Mouse (Mus musculus): ENCODE data around the gene Vmn1r148. TPM values are rescaled to one million over a fixed set of nuclear protein-coding genes. Genes with fewer than 3 reads are reported as not detected.
"Not testable (repeated sequence)": the region's sequence is repeated elsewhere in the genome, so short reads cannot be mapped to it uniquely, and the experiment has no call there.

The Vmn1r148 gene
- polyA plus RNA-seq (2015; fragmentation: Nextera tagmentation; extraction: Ambion mirVana), result not detected in 2 replicates

GRCm38 (mm10) chr7:22413283-22413682 is at the start of gene Vmn1r148:
Vmn1r148 (plus strand) TSS chr7:22413583.
- not testable (repeated sequence) for ATAC-seq (replicated peaks); H3K27ac ChIP-seq (replicated peaks); H3K9ac ChIP-seq (replicated peaks); H3K9me3 ChIP-seq; H3K4me3 ChIP-seq; H3K27me3 ChIP-seq; H3K36me3 ChIP-seq; H3K4me2 ChIP-seq (replicated peaks); H3K4me1 ChIP-seq
- WGBS, result no CpG with 5 or more reads among the region's 3 CpGs

- not testable (repeated sequence) for ATAC-seq (replicated peaks); H3K9me3 ChIP-seq; H3K27ac ChIP-seq (replicated peaks); H3K4me2 ChIP-seq (replicated peaks); H3K36me3 ChIP-seq; H3K27me3 ChIP-seq; H3K4me1 ChIP-seq; H3K4me3 ChIP-seq; H3K9ac ChIP-seq (replicated peaks)
- no CpG with 5 or more reads among the region's 1 CpGs for WGBS
Measured at GRCm38 (mm10) chr7:22370939-22371338, 42.4 kb upstream of the Vmn1r148 start, which contains the start of gene Gm8660. Gm8660 (minus strand) TSS chr7:22371039.

DNA sequence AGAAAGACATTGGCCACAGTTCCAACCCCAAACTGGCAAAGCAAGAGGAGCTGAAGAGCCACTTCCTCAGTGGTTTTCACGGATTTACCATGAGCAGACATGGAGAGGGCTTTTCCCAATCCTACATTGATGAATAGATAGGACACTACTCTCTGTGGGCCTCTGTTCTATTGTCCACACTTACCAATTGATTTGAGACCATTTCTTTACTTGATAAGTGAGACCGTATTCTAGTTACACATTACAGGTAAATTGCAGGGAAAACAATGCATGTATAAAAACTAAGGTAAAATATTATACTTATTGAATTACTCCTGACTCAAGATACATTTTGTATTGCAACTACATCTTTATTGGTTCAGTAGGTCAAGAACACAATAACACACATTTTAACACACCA is 24.7 kb downstream of the Vmn1r148 start, which contains the start of gene Vmn1r149:
TSS of gene Vmn1r149 (minus strand) at position 101 of the 400 bp plus-strand sequence.
- not testable (repeated sequence) for H3K4me1 ChIP-seq; H3K9ac ChIP-seq (replicated peaks); H3K4me3 ChIP-seq; H3K36me3 ChIP-seq; H3K27me3 ChIP-seq; H3K9me3 ChIP-seq; H3K4me2 ChIP-seq (replicated peaks); ATAC-seq (replicated peaks); H3K27ac ChIP-seq (replicated peaks)
- no CpG with 5 or more reads among the region's 2 CpGs for WGBS

DNA sequence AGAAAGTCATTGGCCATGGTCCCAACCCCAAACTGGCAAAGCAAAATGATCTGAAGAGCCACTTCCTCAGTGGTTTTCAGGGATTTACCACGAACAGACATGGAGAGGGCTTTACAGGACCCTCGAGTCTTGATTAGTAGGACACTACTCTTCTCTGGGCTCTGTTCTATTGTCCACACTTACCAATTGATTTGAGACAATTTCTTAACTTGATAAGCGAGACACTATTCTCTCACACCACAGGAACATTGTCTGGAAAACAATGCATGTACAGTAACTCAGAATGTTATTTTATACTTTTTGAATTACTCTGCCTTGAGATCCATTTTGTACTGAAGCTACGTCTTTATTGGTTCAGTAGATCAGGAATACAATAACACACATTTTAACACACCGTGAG is 50.6 kb downstream of the Vmn1r148 start, which contains the start of gene Gm10665:
TSS of gene Gm10665 (minus strand) at position 101 of the 400 bp plus-strand sequence.
- H3K27ac ChIP-seq (replicated peaks), result not testable (repeated sequence)

More for the DNA sequence above, 50.6 kb downstream of the Vmn1r148 start, which contains the start of gene Gm10665:
- not testable (repeated sequence) for H3K4me2 ChIP-seq (replicated peaks); H3K4me1 ChIP-seq; H3K4me3 ChIP-seq; H3K36me3 ChIP-seq; H3K9me3 ChIP-seq; ATAC-seq (replicated peaks); H3K27me3 ChIP-seq; H3K9ac ChIP-seq (replicated peaks)
- no CpG with 5 or more reads among the region's 5 CpGs for WGBS

Other genes with a start within 250 kb of the Vmn1r148 start
- gene Vmn1r142, start 249.5 kb upstream of the Vmn1r148 start, polyA plus RNA-seq (2015; fragmentation: Nextera tagmentation; extraction: Ambion mirVana), result not detected in 2 replicates
- gene Vmn1r143, start 224.2 kb upstream of the Vmn1r148 start, polyA plus RNA-seq (2015; fragmentation: Nextera tagmentation; extraction: Ambion mirVana), result not detected in 2 replicates
- gene Gm8653, start 212.3 kb upstream of the Vmn1r148 start, polyA plus RNA-seq (2015; fragmentation: Nextera tagmentation; extraction: Ambion mirVana), result not detected in 2 replicates
- not detected in 2 replicates for gene Gm8453, start 184.1 kb upstream of the Vmn1r148 start, polyA plus RNA-seq (2015; fragmentation: Nextera tagmentation; extraction: Ambion mirVana)
- not detected in 2 replicates for gene Gm4187, start 83.9 kb upstream of the Vmn1r148 start, polyA plus RNA-seq (2015; fragmentation: Nextera tagmentation; extraction: Ambion mirVana)
- gene Gm8660, start 42.5 kb upstream of the Vmn1r148 start, polyA plus RNA-seq (2015; fragmentation: Nextera tagmentation; extraction: Ambion mirVana), result not detected in 2 replicates
- gene Vmn1r149, start 24.6 kb downstream of the Vmn1r148 start, polyA plus RNA-seq (2015; fragmentation: Nextera tagmentation; extraction: Ambion mirVana), result not detected in 2 replicates
- gene Gm10665, start 50.5 kb downstream of the Vmn1r148 start, polyA plus RNA-seq (2015; fragmentation: Nextera tagmentation; extraction: Ambion mirVana), result not detected in 2 replicates
- gene Vmn1r151, start 86.1 kb downstream of the Vmn1r148 start, polyA plus RNA-seq (2015; fragmentation: Nextera tagmentation; extraction: Ambion mirVana), result not detected in 2 replicates
- not detected in 2 replicates for gene Vmn1r152, start 109.4 kb downstream of the Vmn1r148 start, polyA plus RNA-seq (2015; fragmentation: Nextera tagmentation; extraction: Ambion mirVana)
- gene Gm8677, start 121.3 kb downstream of the Vmn1r148 start, polyA plus RNA-seq (2015; fragmentation: Nextera tagmentation; extraction: Ambion mirVana), result not detected in 2 replicates
- not detected in 2 replicates for gene Gm4201, start 151.8 kb downstream of the Vmn1r148 start, polyA plus RNA-seq (2015; fragmentation: Nextera tagmentation; extraction: Ambion mirVana)
- not detected in 2 replicates for gene Gm4565, start 174.5 kb downstream of the Vmn1r148 start, polyA plus RNA-seq (2015; fragmentation: Nextera tagmentation; extraction: Ambion mirVana)
- not detected in 2 replicates for gene Vmn1r155, start 244.4 kb downstream of the Vmn1r148 start, polyA plus RNA-seq (2015; fragmentation: Nextera tagmentation; extraction: Ambion mirVana)